Mouse (Mus musculus): ENCODE results near the gene Rbm20. TPM values are rescaled to one million over a fixed set of nuclear protein-coding genes. Genes with fewer than 3 reads are reported as not detected.
"Not testable (repeated sequence)": the region's sequence is repeated elsewhere in the genome, so short reads cannot be mapped to it uniquely, and the experiment has no call there.

Rbm20 gene
- total RNA-seq, 4 experiments from 2014 or later, result 232 to 257 (median 245) TPM

- DNase-seq (ENCODE audit: low spot score), result peak; percentile 95
Measured at GRCm38 (mm10) chr19:53902739-53903487, 225.8 kb downstream of the Rbm20 start.

- DNase-seq (ENCODE audit: low spot score), result peak; percentile 63
Measured at GRCm38 (mm10) chr19:53903507-53904321, 226.6 kb downstream of the Rbm20 start.

DNA sequence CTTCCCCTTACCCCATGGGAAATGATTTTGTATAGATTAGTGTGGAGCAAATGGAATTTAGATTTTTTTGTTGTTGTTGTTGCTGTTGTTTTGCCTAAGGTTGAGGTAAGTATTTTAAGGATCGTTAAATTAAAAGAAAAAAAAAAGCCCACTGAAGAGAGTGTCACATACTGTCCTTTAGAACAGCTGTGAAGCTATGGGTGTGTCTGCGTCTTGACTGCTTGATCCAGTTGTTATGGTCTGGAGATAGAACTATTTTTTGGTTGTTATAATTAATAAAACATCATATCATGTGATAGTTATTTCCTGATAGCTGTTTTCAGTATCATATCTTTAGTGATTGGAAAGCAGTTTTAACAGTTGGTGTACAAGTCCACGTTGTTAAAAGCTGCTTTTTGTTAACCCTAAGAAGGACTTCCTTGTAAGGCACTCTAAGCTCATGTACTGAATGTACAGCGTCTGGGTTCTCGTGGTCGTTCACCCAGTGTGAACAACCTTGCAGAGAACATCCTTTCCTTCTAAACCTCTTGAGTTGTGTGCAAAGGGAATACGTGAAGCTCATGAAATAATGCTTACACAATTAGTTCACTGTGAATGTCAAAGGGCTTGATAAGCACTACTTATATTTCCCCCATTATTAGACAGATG is 227.9 kb downstream of the Rbm20 start:
- DNase-seq (ENCODE audit: low spot score), result no peak

GRCm38 (mm10) chr19:53906033-53906702 is 229.1 kb downstream of the Rbm20 start:
- no peak for DNase-seq (ENCODE audit: low spot score)

- not testable (repeated sequence) for DNase-seq (ENCODE audit: low spot score)
Measured at GRCm38 (mm10) chr19:53906703-53907070, 229.6 kb downstream of the Rbm20 start.

- no peak for DNase-seq (ENCODE audit: low spot score)
Measured at GRCm38 (mm10) chr19:53914950-53915349, 237.8 kb downstream of the Rbm20 start.

Other genes with a start within 250 kb of the Rbm20 start
- gene Dusp5, start 148.2 kb upstream of the Rbm20 start, total RNA-seq (2022), result 1 to 10 TPM; 3.1 to 5.6 (median 4.2) TPM
- 100 to 1,000 TPM in 1 of 4 experiments, 10 to 100 TPM in 3; 72.8 to 105 (median 87.4) TPM for gene Nutf2-ps1, start 88.2 kb upstream of the Rbm20 start, total RNA-seq (2022)
- gene Smc3, start 76.9 kb upstream of the Rbm20 start, total RNA-seq (2022), result 10 to 100 TPM; 16.0 to 23.4 (median 21.1) TPM
- 10 to 100 TPM; 18.3 to 28.1 (median 23.4) TPM for gene Pdcd4, start 214.9 kb downstream of the Rbm20 start, total RNA-seq (2022)